Mouse (Mus musculus): Measurements from ENCODE around the gene Pik3cb.

The Pik3cb gene

DNA sequence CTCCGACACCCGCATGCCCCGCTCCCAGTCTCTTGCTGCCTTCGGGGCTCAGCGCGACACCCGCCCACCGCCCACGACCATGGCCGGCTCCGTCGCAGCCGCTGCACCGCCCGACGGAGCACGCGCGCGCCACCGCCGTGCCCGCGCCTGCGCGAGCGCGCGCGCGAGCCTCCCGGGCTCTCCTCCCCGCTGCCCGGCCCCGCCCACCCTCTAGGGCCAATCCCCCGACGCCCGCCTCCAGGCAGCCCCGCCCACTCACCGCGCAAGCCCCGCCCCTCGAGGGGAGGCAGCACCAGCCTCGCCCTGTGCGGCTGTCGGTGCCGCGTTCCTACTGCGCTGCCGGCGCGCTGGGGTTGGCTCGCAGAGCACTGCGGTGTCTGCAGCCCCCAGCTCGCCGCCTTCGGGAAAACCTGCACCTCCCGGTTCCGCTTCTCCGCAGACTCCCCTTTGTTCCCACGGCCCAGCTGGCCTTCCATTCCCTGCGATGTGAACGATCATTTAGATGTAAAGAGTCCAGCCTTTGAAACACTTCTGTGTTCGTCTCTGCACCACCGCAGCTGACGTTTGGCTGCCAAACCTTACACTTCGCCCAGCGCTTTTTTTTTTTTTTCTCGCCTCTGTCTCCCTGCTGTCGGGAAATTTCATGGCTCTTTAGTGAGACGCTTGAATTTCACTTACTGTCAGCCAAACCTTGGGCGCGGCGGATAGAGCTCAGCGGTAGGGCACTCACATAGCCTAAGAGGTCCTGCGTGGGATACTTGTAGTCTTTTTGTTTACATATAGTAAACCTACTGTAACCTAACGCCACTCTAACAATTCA, at the start of gene Pik3cb:
Pik3cb (minus strand) TSS at position 559 of the 820 bp plus-strand sequence.
- peak; percentile 84 for DNase-seq (ENCODE audit: low read depth)

DNA sequence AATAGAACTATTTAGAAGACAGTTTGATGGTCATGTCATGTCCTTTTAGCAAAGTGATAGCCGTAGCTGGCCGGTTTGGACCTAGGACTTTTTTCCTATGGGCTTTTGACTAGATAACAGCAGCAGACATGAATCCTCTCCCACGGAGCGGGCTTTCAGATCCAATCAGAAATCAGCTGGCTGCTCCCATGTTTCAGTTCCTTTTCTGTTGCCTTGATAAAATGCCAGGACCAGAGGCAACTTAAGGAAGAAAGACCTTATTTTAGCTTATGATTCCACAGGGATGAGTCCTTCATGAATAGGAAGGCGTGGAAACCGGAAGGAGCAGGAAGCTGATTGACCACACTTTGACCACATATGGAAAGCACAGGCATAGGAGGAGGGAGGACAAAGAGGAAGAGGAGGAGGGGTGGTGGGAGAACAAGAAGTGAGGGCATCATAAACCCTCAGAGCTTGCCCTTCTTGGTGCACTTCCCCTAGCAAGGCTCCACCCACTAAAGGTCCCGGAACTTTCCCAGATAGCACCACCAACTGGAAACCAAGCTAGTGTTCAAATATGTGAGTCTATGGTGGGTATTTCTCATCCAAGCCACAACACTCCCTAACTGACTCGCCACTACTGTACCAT, 42.7 kb upstream of the Pik3cb start:
- DNase-seq (ENCODE audit: low read depth): no peak

DNA sequence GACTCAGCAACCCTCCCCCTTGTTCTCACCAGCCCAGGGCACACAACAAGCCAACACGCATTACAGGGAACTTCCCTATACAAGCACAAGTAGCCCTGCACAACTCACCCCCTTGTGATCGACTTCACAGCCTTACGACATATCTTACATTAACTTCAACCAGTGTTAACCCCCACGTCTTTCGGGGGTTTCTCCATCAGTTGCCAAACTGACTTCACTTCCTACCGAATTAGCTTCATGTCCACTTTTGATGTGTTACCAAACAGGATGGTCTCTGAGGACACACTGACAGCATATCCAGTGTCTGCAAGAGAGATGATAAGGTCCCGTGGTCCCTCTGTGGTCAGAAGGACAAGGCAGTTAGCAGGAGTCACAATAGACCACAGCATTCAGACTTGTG, 41.7 kb upstream of the Pik3cb start:
- peak; percentile 42 for DNase-seq (ENCODE audit: low read depth)

DNA sequence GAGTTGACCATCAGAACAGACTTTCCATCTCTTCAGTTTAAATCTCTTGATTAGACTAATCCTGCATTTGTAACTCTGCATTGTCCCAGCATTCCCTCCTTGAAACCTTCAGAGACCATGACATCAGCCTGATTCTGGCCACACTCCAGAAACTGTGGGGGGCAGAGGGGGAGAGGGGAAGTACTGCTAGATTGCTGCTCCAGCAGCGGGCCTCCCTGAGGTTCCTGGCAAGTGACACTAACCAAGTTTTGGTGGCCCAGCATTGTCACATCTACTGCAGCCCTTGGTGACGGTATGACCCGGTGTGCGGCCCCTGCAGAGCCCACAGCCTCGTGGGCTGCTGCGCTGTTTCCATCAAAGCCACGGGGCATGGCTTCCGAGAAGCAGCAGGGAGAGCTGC, 39.9 kb upstream of the Pik3cb start:
- no peak for DNase-seq (ENCODE audit: low read depth)

DNA sequence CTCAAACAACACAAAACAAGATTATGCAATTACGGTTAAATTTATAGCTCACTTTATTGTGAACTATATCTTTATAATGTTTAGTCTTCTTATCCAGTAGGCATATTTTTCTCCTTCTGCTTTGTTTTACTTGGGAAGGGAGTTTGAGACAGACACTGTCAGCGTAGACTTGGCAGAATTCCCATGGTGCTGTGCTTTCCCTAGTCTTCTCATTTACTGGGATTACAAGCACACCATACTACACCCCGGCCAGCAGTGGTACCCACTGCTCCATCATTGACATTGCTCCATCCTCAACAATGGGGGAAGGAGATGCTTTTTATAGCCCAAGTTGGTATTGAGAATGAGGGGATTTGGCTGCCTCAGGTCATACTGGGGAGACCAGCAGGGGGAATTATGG, 38.3 kb upstream of the Pik3cb start:
- no peak for DNase-seq (ENCODE audit: low read depth)

DNA sequence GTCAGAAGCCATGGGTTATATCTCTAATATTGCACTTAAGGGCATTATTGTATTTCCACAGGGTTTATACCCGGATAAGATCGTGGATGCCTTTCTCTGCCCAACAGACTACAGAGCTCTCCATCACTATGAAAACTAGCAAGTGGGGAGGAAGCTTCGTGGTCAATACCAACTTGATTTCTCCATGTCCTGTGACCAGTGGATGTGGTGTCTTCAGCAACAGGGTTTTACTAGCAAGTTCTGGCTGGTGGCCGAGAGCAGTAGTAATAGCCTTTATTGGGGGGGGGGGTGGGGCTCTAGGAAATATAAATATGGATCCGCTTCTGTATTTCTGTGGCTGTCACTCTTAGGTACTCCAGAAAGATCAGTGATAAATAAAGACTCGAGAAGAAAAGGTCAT, 35.4 kb upstream of the Pik3cb start:
- no peak for DNase-seq (ENCODE audit: low read depth)

DNA sequence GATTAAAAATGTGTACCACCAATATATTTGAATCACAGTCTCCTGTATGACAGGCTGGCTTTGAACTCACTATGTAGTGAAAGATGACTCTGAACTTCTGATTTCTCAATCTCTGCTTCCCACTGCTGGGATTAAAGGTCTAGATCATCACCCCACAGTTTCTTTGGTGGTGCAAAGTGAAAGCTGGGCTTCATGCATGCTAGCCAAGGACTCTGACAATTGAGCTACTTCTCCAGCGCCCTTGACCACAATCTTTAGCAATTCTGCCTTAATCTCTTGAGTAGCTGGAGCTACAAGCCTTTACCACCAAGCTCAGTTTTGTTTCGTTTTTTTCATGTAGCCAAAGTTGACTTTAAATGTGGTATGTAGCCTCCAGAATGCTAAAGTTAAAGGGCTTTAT, 32.4 kb upstream of the Pik3cb start:
- DNase-seq (ENCODE audit: low read depth): no peak

DNA sequence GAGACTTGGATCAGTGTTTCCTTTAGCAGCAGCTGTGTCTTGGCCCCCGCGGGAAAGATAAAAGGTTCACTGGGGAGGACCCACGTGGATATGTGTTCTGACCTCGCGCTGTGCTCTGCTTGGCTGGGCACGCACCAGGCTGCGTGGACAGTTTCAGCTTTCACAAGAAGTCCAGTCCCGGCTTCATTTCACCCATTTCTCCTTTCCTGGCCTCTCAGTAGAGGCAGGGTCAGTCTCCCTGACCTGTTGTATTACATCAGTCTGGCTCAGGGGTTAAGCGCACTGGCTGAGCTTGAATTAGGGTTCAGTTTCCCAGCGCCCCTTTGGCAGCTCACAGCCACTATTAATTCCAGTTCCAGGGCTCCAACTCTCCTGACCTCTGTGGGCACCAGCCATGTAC, 30.8 kb upstream of the Pik3cb start:
- no peak for DNase-seq (ENCODE audit: low read depth)

DNA sequence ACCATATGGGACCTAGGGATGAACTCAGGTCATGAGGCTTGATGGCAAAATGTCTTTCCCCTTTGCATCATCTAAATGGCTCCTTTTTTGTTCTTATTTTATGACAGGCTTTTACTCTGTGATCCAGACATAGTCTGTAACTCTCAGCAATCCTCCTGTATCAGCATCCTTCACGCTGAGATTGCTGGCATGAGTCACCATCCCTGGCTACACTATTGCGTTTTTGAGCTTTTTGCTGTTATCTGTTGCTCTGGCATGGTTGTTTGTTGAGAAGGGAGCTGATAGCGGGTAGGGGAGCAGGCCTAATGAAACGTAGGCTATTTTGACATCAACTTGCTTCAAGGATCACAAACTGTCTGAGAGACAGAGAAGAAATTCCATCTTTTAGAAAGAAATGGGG, 28.6 kb upstream of the Pik3cb start:
- DNase-seq (ENCODE audit: low read depth): no peak

DNA sequence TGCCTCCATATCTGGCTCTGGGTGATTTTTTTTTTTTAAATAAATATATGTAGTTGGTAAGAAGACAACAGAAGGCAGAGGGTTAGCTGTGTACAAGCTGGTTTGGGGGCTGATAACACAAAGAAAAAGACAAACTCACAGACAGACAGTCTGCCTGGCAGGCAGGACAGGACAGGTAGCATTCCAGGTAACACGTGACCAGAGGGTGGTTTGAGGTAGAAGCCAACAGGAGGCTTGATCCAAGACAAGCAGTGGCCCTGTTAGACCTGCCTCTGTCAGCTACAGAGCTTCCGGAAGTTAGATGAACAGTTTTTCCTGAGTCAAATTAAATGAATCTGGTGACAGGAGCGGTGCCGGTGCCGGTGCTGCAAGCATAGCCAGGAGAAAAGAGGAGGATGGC, 26.5 kb upstream of the Pik3cb start:
- DNase-seq (ENCODE audit: low read depth): no peak

DNA sequence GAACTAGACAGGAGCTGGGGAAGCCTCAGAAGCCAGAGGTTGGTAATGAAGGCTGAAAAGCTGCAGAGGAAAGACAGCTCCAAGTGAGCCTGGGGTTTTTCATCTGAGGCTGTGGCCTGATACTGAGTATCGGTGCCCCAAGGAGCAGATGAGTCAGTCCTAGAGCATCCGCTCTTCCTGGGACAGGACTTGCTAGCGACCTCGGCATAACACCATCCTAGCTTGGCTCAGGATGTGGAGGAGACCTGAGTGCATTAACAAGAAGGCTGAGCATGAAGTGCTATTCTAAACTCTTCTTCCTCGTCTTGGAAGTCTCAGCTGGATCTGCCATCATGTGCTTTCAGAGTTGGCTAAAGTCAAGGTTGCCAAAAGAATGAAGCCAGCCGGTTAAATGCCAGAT, 25.5 kb upstream of the Pik3cb start:
- no peak for DNase-seq (ENCODE audit: low read depth)

DNA sequence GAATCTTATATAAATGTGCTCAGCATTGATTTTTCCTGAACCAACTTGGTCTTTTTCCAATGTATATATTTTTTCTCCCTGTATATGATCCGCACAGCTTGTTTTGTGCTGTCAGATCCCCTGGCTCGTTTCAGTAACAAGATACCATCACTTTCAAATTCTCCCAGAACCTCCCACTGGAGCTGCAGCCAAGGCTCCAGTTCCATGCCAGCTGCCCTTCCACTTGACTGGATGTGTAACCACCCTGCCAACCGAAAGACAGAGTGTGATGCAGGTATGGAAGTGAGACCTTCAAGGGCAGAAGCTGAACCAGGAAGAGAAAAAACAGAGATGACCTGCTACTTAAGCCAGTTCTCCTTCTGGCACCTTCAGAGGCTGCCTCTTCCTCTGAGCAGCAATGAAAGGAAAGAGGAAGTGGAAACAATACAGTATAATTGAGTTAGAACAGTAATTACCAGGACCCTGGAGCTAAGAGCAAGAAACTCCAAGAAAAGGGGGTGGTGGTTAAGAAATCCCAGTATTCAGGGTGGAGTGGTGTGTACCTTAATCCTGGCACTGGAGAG, 24.3 kb upstream of the Pik3cb start:
- no peak for DNase-seq (ENCODE audit: low read depth)

DNA sequence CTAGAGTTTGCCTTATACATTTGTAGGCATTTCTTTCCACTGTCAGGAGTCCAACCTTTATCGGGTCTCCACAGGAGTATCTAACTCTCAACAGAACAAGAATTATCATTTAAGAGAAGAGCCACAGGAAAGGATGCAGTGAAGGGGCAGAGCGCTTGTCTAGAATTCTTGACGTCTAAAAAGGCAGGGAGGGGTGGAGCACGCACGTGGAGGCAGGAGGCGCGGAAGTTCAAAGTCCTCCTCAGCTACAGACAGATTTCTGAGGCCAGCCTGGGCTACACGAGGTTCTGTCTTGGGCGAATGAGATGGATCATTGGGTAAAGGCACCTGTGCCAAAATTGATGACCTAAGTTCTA, 23.7 kb upstream of the Pik3cb start:
- no peak for DNase-seq (ENCODE audit: low read depth)

DNA sequence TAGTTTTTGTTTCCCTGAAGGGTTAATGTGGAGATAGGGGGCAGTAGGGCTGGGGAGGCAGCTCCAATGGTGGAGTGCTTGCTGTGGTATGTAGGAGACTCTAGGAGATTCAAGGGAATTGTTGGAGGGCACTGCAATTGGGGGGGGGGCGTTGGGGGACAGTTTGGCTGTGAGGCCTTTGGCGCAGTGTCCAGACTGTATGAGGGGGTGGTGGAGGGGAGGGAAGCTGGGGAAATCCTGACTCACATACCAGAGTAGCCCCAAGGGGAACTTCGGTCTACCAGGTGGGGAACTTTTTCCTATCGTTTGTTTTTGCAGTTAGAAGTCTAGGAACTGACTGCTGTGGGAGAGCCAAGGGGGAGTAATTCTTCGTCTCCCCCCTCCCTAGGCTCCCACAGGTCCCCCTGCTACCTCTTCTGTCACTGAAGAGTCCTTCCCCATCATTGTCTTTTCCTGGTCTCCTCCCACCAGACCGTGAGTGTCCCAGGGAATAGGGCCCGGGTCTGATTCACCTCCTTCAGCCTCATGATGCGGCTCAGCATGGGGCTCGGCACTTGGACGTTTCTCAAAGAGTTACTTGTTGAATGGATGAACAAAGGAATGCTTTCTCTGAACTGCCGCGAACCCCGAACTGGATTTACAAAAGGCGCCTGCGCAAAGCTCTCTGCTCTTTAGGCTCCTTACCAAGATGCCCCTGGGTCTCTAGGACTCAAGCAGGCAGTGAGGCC, 23.2 kb upstream of the Pik3cb start:
- no peak for DNase-seq (ENCODE audit: low read depth)

DNA sequence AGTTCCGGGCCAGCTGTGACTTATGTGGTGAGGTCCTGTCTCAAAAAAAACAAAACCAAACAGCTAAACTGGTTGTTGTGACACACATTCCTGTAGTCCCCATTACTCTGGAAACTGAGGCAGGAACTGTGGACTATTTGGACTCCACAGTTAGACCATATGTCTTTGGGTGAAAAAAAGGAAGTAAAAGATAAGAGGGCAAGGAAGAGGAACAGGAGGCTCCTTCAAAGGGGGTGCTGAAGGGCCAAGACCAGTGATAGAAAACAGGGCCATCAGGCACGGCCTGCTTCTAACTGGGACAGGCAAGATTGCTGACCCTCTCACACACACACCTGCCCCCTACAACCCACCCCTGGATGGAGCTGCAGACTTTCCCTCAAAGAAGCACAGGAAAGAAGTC, 22.4 kb upstream of the Pik3cb start:
- DNase-seq (ENCODE audit: low read depth): no peak

DNA sequence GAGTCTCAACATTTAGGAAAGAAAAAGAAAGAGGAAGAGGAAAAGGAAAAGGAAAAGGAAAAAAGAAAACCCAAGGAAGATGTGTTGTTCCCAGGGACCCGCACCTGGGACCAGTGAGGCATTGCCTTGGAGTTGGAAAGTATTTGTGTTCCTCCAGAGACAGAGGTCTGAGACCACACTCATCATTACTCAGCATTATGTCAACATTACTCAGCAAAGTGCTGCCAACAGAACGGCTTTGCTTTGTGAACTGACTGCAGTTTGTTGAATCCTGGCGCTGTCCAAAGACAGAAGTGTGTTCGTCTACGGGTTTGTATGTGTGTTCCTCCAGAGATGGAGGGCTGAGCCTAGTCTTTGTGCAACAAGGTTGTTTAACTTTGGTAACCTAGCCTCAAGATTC, 20.4 kb upstream of the Pik3cb start:
- DNase-seq (ENCODE audit: low read depth): no peak

DNA sequence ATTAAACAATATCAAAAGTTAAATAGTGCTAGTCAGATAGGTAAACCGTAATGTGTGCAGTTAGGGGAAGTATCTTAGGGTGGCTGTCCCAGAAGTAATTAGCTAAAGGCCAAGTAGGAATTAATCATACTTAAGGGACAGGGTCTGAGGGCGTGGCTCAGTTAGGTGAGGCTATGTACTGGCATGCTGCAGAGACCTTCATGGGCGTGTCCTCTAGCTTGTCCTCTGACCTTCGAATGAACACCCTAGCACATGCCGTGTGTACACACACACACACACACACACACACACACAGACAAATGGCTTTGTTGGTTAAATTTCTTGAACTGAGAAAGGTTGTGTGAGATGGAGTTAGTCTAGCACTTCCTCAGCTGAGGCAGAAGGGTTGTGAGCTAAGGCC, 19.5 kb upstream of the Pik3cb start:
- DNase-seq (ENCODE audit: low read depth): no peak

DNA sequence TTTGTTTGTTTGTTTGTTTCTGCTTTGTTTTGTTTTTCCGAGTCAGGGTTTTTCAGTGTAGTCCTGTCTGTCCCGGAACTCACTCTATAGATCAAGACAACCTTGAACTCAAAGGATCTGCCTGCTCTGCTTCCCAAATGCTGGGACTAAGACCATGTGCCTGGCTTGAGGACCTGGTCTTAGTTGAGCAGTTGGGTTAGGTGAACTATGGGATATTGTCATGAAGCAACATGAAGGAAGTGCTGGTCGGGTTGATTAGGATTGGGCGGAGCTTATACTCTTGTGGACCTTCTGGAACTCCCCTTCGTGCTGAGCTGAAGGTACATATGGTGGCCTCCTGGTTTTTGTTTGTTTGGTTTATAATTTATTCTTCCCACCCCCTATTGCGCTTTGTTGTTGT, 18.3 kb upstream of the Pik3cb start:
- DNase-seq (ENCODE audit: low read depth): no peak

DNA sequence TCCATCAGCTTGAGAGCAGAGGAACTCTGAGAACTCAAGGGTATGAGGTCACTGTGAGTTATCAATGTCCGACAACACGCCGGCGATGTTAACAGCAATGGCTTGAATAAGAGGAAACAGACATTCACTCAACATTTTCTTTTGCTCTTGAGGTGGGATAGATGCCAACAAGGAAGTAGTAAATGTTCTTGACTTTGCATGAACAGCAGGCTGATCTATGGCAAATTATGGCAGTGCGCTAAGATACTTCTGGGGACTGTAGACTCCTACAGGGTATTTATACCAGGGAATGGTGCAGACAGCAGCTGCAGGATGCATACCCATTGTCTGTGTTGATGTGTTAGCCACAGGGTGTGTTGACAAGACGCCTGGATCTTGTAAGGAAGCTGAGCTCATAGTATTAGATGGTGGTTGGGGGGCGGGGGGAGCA, 17.8 kb upstream of the Pik3cb start:
- no peak for DNase-seq (ENCODE audit: low read depth)

DNA sequence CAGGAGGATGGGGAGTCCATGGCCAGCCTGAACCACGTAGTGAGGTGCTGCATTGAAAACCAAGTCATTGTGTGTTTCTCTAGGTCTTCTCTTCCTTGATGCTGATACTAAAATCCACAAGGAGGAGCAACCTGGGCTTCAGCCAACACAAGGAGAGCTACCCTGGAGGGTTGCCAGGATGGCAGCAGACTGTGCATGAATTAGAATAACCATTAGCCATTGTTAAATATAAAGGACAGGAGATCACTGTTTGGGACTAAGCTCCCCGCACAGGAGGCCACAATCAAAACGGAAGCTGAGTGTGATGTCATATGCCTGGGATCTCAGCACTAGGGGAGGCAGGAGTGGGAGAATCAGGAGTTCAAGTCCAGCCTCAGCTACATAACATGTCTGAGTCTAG, 13.2 kb upstream of the Pik3cb start:
- DNase-seq (ENCODE audit: low read depth): no peak

DNA sequence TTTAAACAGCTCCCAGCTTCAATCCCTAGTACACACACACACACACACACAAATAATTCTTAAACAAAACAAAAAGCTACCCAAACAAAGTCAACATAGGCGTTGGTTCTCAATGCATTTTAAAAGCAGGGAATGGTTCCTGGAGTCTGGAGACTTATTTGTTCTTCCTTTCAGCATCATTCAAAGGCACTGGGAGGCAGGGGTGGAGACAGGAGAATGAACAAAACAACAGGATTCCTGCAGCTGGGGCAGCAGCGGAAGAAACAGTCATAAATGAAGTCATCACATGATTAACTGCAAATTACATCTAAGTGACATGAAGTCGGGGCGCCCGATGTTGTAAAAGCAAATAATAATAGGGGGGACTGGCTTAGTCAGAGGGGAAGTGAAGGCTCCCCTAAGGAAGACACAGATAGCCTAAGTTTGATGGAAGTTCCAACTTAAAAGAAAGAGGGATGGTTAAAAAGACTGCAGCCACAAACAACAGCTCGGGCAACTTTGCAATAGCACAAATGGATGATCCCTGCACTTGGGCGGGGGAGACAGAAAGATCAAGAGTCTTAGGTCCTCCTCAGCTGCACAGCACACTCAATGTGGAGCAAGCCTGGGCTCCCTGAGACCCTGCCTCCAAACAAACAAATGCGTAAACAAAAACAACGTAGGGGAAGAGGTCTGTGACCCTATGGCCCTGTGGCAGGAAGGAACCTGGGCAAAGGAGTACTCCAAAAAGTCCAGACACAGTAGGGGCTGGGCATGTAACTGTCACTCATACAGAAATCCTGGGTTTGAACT, 12.5 kb upstream of the Pik3cb start:
- no peak for DNase-seq (ENCODE audit: low read depth)

Data from c-Kit-positive CD71-positive TER-119-negative erythroid progenitor cells, embryonic 14.5 days (primary cell).